Mouse (Mus musculus) stomach, postnatal 0 days (tissue): Measurements from ENCODE around the gene Foxk1. TPM values are rescaled to one million over a fixed set of nuclear protein-coding genes. Genes with fewer than 3 reads are reported as not detected.

ENCODE experiments used
- ATAC-seq: fragments of 200-750 bp; cut with Nextera tagmentation; 2 replicates; pipeline ENCODE4 v1.8.0; 2017; ENCODE audit not compliant: low FRiP score, low TSS enrichment
- DNase-seq: peaks from one replicate; pipeline ENCODE4 v3.0.0-alpha.2; 2016; ENCODE audit warnings: low spot score
- H3K27ac ChIP-seq: fragments of 300-500 bp; sonication (generic); replicated peaks from 2 replicates; pipeline ENCODE4 v1.5.1; 2014; ENCODE audit warnings: mild to moderate bottlenecking, control low read depth
- H3K27me3 ChIP-seq: fragments of 300-500 bp; sonication (generic); 2 replicates; pipeline ENCODE4 v1.6.1; 2014; ENCODE audit warnings: low read length; ENCODE audit not compliant: control insufficient read depth, insufficient read depth
- H3K36me3 ChIP-seq: fragments of 300-500 bp; sonication (generic); 2 replicates; pipeline ENCODE4 v1.6.1; 2014; ENCODE audit warnings: low read length, mixed read lengths; ENCODE audit not compliant: control insufficient read depth, insufficient read depth
- H3K4me1 ChIP-seq: fragments of 300-500 bp; sonication (generic); replicated peaks from 2 replicates; pipeline ENCODE4 v1.6.1; 2014; ENCODE audit warnings: antibody characterized with exemption; ENCODE audit not compliant: control insufficient read depth, insufficient read depth
- H3K4me2 ChIP-seq: fragments of 300-500 bp; sonication (generic); replicated peaks from 2 replicates; pipeline ENCODE4 v1.6.1; 2014; ENCODE audit warnings: low read depth, mild to moderate bottlenecking, control low read depth, moderate library complexity
- H3K4me3 ChIP-seq: fragments of 300-500 bp; sonication (generic); 2 replicates; pipeline ENCODE4 v1.5.1; 2014; ENCODE audit warnings: low read depth, low read length, control low read depth
- H3K9ac ChIP-seq: fragments of 300-500 bp; sonication (generic); 2 replicates; pipeline ENCODE4 v1.6.1; 2014; ENCODE audit warnings: mild to moderate bottlenecking, low read length, control low read depth, mixed read lengths
- H3K9me3 ChIP-seq: fragments of 300-500 bp; sonication (generic); 2 replicates; pipeline ENCODE4 v1.6.1; 2016; ENCODE audit warnings: low read length; ENCODE audit not compliant: control insufficient read depth
- CTCF ChIP-seq: IDR thresholded peaks from 2 replicates; pipeline ENCODE4 v1.5.1; 2016; ENCODE audit warnings: antibody characterized with exemption, low read depth, mild to moderate bottlenecking, moderate library complexity
- EP300 ChIP-seq: optimal IDR thresholded peaks from 2 replicates; pipeline ENCODE3; 2016; ENCODE audit warnings: antibody characterized with exemption
- WGBS: fragments of 180-500 bp; shearing (Covaris S2); extraction: QIAGEN DNeasy Blood & Tissue Kit; methylation state at CpG from one replicate; pipeline ENCODE4 v1.1.7; 2014; 5-methylcytosine and 5-hydroxymethylcytosine counted together
- polyA plus RNA-seq: library from polyadenylated mRNA; unstranded; fragments of >200 nt; fragmentation: Nextera tagmentation; extraction: Ambion mirVana; gene quantifications from 2 replicates; pipeline ENCODE4 v1.2.1, GENCODE M21; 2015

Foxk1 gene
- polyA plus RNA-seq, 1 experiment from 2014 or later = 3.5 TPM

DNA sequence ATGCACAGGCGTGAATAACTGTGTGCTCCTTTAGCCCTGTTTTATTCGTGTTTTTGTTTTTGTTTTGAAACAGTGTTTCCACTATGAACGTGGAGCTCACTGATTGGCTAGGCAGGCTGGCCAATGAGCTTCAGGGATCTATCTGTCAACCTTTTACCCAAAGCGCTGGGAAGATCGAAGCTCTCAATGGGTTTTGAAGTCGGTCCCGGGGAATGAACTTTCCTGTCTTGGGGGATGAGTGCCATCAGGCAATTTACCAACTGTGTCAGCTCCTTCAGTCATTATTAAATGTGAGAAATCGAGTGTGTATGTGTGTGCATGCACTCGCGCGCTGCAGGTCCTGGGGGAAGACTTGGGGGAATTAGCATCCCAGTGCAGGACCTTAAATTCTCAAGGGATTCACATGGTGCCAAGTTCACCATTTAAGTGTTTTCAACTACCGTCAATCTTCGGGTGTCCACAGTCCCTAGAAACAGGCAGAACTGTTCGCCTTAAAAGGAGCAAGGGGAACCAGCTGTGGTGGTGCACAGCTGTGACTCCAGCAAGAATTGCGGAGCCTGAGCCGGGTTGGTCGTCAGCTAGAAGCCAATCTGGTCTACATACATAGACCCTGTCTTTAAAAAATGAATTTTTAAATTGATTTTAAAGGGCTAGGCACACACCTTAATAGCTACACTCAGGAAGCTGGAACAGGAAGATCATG is 965 bp upstream of the Foxk1 start:
- Histone ChIP-seq H3K36me3 (no peaks in the 10 kb centered on the region), H3K27me3 (no peaks in the 10 kb centered on the region), H3K4me1 (peaks cover 11% of the 10 kb centered on the region), H3K27ac (no peak overlapping the region), H3K9ac (no peak overlapping the region), H3K4me2 (peak overlapping the region; percentile 76), H3K4me3 (peak overlapping the region; percentile 91; the same call in 1 of the 2 replicates), H3K9me3 (no peaks in the 10 kb centered on the region)
- DNase-seq (no peak), ATAC-seq (no peak)
- 20% methylated on average over 17 of the region's 17 CpGs for WGBS
- TF ChIP-seq EP300 = no peak
- TF ChIP-seq CTCF = no peak

DNA sequence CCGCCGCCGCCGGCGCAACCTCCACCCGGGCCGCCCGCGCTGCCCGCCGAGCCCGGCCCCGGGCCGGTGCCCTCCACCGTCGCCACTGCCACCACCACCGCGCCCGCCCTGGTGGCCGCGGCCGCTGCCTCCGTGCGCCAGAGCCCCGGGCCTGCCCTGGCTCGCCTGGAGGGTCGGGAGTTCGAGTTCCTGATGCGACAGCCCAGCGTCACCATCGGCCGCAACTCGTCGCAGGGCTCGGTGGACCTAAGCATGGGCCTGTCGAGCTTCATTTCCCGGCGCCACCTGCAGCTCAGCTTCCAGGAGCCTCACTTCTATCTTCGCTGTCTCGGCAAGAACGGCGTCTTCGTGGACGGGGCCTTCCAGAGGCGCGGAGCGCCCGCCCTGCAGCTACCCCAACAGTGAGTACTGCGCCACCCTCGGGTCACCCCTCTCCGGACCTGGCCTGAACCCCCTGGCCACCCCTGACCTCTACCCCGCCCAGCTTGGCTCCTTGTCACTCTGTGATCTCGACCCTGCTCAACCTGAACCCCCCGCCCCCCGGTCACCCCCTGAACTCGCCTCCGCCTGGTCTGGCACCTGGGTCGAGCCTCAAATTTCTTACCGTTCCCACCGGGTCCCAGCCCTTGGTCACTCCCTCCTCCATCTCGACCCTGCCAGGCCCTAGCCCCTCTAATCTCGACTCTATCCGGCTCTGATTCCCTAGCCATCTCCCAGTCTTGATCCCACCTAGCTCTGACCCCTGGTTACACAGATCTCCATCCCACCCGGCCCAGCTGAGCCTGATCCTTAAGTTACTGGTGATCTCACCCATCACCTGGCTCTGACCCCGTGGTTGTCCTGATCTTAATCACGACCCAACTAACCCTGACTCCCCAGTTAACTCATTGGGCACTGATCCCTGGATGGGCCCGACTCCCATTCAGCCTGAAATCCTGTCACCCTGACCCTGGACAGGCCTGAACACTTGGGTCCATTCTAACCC is 636 bp downstream of the Foxk1 start:
- 1% methylated on average over 42 of the region's 67 CpGs for WGBS

DNA sequence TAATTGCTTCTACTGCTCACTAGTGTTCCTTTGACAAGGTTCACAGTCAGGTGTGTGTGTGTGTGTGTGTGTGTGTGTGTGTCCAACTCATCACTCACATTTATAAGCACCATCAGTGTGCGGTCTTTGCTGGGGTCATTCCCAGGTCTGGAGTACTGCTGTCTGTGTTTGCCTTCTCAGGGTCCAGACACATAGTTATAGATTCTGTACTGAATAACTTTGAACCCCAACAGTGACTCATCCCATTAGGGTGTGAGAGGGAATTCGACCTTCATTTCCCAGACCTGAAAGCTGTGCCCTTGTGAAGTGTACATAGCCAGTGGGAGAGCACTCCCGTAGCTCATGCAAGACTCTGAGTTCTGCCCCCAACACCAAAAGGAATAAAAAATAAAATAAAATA is 2.4 kb downstream of the Foxk1 start:
- H3K27ac ChIP-seq = peak overlapping the region; percentile 40; the same call in 1 of the 2 replicates
- no peaks in the 10 kb centered on the region for H3K9me3 ChIP-seq
- no peak for TF ChIP-seq EP300
- no peak for TF ChIP-seq CTCF
- no peaks in the 10 kb centered on the region for H3K36me3 ChIP-seq
- DNase-seq (no peak), ATAC-seq (peak; percentile 19; the same call in 1 of the 2 replicates)
- H3K4me1 ChIP-seq = peaks cover 11% of the 10 kb centered on the region
- no peak overlapping the region for H3K9ac ChIP-seq
- H3K27me3 ChIP-seq = no peaks in the 10 kb centered on the region
- 52% methylated on average over 3 of the region's 3 CpGs for WGBS
- H3K4me2 ChIP-seq = peak overlapping the region; percentile 76
- peak overlapping the region; percentile 91; the same call in 1 of the 2 replicates for H3K4me3 ChIP-seq

More for the DNA sequence above, 636 bp downstream of the Foxk1 start:
- H3K36me3 ChIP-seq = no peaks in the 10 kb centered on the region
- H3K4me2 ChIP-seq = peak overlapping the region; percentile 76
- ATAC-seq = peak; percentile 44
- H3K27me3 ChIP-seq = no peaks in the 10 kb centered on the region
- H3K9ac ChIP-seq = peak overlapping the region; percentile 98
- TF ChIP-seq CTCF = peak; percentile 22; the same call in 1 of the 2 replicates
- no peak for TF ChIP-seq EP300
- H3K4me3 ChIP-seq = peak overlapping the region; percentile 91
- H3K9me3 ChIP-seq = no peaks in the 10 kb centered on the region
- no peak for DNase-seq
- H3K27ac ChIP-seq = peak overlapping the region; percentile 91
- H3K4me1 ChIP-seq = peaks cover 11% of the 10 kb centered on the region

DNA sequence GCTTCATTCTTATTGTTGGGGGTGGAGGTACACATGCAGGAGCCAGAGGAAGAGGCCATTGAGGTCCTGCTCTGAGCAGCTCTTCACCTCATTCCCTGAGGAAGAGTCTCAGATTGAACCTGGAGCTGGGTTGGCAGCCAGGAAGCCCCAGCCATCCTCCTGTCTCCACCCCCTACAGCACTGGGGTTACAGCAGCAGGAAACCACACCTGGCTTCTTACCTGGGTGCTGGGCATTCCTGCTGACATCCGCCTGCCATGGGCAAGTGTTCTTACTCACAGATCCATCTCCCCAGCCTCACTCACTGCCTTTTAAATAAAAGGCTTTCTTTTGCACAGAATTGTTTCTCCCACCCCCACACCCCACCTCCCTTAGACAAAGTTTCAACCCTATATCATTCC is 3.0 kb downstream of the Foxk1 start:
- 0 out of 2 replicates have a peak overlapping the region, but pooled peaks have one; percentile 27 for H3K9ac ChIP-seq
- 61% methylated on average over 1 of the region's 1 CpGs for WGBS
- ATAC-seq (no peak), DNase-seq (no peak)
- TF ChIP-seq EP300 = no peak
- no peak for TF ChIP-seq CTCF
- no peak overlapping the region for H3K4me3 ChIP-seq
- H3K27ac ChIP-seq = 0 out of 2 replicates have a peak overlapping the region, but pooled peaks have one; percentile 35
- no peaks in the 10 kb centered on the region for H3K9me3 ChIP-seq
- H3K4me2 ChIP-seq = peak overlapping the region; percentile 27; the same call in 1 of the 2 replicates
- H3K36me3 ChIP-seq = no peaks in the 10 kb centered on the region
- no peaks in the 10 kb centered on the region for H3K27me3 ChIP-seq
- peaks cover 11% of the 10 kb centered on the region for H3K4me1 ChIP-seq

DNA sequence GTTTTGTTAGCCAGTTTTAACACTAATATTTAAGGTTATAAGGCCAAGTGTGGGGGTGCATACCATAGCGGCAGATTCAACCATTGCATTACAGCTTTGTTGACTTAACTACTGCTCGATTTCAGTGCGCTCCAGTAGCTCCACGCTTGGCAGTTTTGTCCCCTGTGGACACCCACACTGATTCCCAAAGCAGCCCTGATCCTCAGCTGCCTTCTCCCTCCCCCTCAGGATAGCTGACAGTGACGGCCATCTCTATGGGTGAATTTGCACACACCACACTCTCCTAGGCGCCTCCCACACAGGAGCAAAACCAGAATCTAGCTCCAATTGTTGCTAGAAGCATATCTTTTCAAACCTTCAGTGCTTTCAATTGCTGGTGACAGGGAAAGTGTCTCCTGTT is 4.1 kb downstream of the Foxk1 start:
- no peak overlapping the region for H3K27ac ChIP-seq
- no peaks in the 10 kb centered on the region for H3K9me3 ChIP-seq
- no peak overlapping the region for H3K4me3 ChIP-seq
- peaks cover 11% of the 10 kb centered on the region for H3K4me1 ChIP-seq
- H3K4me2 ChIP-seq = no peak overlapping the region; the same call in 1 of the 2 replicates
- DNase-seq (no peak), ATAC-seq (no peak)
- TF ChIP-seq CTCF (no peak), EP300 (no peak)
- H3K9ac ChIP-seq = no peak overlapping the region
- 42% methylated on average over 6 of the region's 6 CpGs for WGBS
- no peaks in the 10 kb centered on the region for H3K36me3 ChIP-seq
- no peaks in the 10 kb centered on the region for H3K27me3 ChIP-seq
